ENCODE assay signal across 29 mouse cellular contexts in genomic region chr13:8962266-8962665, GRCm38 (mm10). TPM values are rescaled to one million over a fixed set of nuclear protein-coding genes. Genes with fewer than 3 reads are reported as not detected.
DNase-seq lines count a peak whose midpoint lies in the region; ATAC-seq and TF ChIP-seq lines count a peak whose summit lies in the region.
"Not testable (repeated sequence)": the region's sequence is repeated elsewhere in the genome, so short reads cannot be mapped to it uniquely, and the experiment has no call there.
"Had no signal": no experiment of that assay in that cellular context is flagged by ENCODE, and none has a peak within 500 bp of the region (broad histone marks: within the 10 kb centered on the region; RNA-seq: fewer than 3 reads in every experiment).

No protein-coding gene starts in this region.

- not testable (repeated sequence) for H3K27me3 ChIP-seq in heart, embryonic 14.5 days (ENCODE audit: control insufficient read depth, insufficient read depth, low read length); heart, postnatal 0 days (ENCODE audit: control insufficient read depth, insufficient read depth, low read length)

- H3K4me2 ChIP-seq in heart, embryonic 14.5 days (ENCODE audit: low read length) = peak overlapping the region; percentile 39
- H3K4me2 ChIP-seq in heart, postnatal 0 days (ENCODE audit: low read depth, low read length) = peak overlapping the region; percentile 33

- not testable (repeated sequence) for H3K4me3 ChIP-seq in cortical plate, adult 2 months (ENCODE audit: insufficient read depth, low read length); heart, embryonic 14.5 days (ENCODE audit: control insufficient read depth in 1 of 2, insufficient read depth in 1 of 2, low read depth in 1 of 2, low read length in 2 of 2); heart, postnatal 0 days (ENCODE audit: low read depth, low read length); left cerebral cortex, adult 2 months

- not testable (repeated sequence) for TF ChIP-seq POLR2A in cortical plate, adult 2 months (IDR thresholded peaks at IDR 0.05; ENCODE audit: extremely low read depth, insufficient read depth, low read length)

- not testable (repeated sequence) for H3K9me3 ChIP-seq in heart, embryonic 14.5 days (ENCODE audit: control insufficient read depth, low read length); heart, postnatal 0 days (replicated peaks; ENCODE audit: control insufficient read depth, low read length)

- peak; percentile 6 for DNase-seq in Muller cell, postnatal 12 days (ENCODE audit: inconsistent ontology term)
- peak; percentile 23 for DNase-seq in adrenal gland, adult 2 months
- peak; percentile 3 for DNase-seq in heart, adult 8-10 months (ENCODE audit: low spot score)
- DNase-seq in heart, postnatal 0 days (ENCODE audit: low spot score); left cerebral cortex, adult 2 months (ENCODE audit: extremely low spot score in 1 of 2, low spot score in 2 of 2): not testable (repeated sequence)
- peak; percentile 14 for DNase-seq in lung, postnatal 36 days

- WGBS in heart, embryonic 14.5 days = 26% methylated on average over 5 of the region's 5 CpGs
- WGBS in heart, postnatal 0 days = 22% methylated on average over 5 of the region's 5 CpGs

- not testable (repeated sequence) for TF ChIP-seq CTCF in cortical plate, adult 2 months (IDR thresholded peaks at IDR 0.05; ENCODE audit: extremely low read depth, insufficient read depth, low read length); heart, postnatal 0 days (IDR thresholded peaks at IDR 0.05; ENCODE audit: low read depth); left cerebral cortex, adult 2 months (IDR thresholded peaks at IDR 0.05)

- not testable (repeated sequence) for TF ChIP-seq EP300 in heart, postnatal 0 days (IDR thresholded peaks at IDR 0.05; ENCODE audit: low read depth)

- not testable (repeated sequence) for H3K4me1 ChIP-seq in cortical plate, adult 2 months (ENCODE audit: control insufficient read depth, insufficient read depth, low read length); heart, embryonic 14.5 days (ENCODE audit: control insufficient read depth in 2 of 2, insufficient read depth in 2 of 2, low read length in 2 of 2)
- peaks cover 15% of the 10 kb centered on the region for H3K4me1 ChIP-seq in heart, postnatal 0 days (ENCODE audit: control insufficient read depth, insufficient read depth)

- not testable (repeated sequence) for ATAC-seq in heart, embryonic 14.5 days (ENCODE audit: insufficient number of reproducible peaks, insufficient read depth, low FRiP score, low read depth)
- 0 out of 2 replicates have a peak, but pooled peaks have one; percentile 33 for ATAC-seq in heart, postnatal 0 days (ENCODE audit: insufficient read depth, low read depth)

- not testable (repeated sequence) for H3K36me3 ChIP-seq in heart, embryonic 14.5 days (ENCODE audit: control insufficient read depth, insufficient read depth, low read length); heart, postnatal 0 days (replicated peaks; ENCODE audit: control insufficient read depth, insufficient read depth, low read length)

- H3K9ac ChIP-seq in heart, embryonic 14.5 days (ENCODE audit: low read length) = peak overlapping the region; percentile 36
- peak overlapping the region; percentile 42; the same call in 1 of the 2 replicates for H3K9ac ChIP-seq in heart, postnatal 0 days (replicated peaks; ENCODE audit: low read depth, low read length)

- intact Hi-C loops in left cerebral cortex, adult 2 months (cut with DNase I) = not testable (repeated sequence)

- peak overlapping the region; percentile 23 for H3K27ac ChIP-seq in cortical plate, adult 2 months (ENCODE audit: insufficient read depth, low read length)
- peak overlapping the region in 1 of 2 experiments; percentile 35; a peak in 1 of 4 replicates for H3K27ac ChIP-seq in heart, embryonic 14.5 days (replicated peaks in 1 of 2; ENCODE audit: control insufficient read depth in 1 of 2, insufficient read depth in 1 of 2, low read depth in 2 of 2, low read length in 2 of 2)
- H3K27ac ChIP-seq in heart, postnatal 0 days (ENCODE audit: low read depth) = peak overlapping the region; percentile 70
- H3K27ac ChIP-seq in left cerebral cortex, adult 2 months = peak overlapping the region; percentile 4; the same call in 1 of the 2 replicates

RNA-seq across cellular contexts. Expression of gene Idi2, which starts 9.6 kb away (rescaled TPM):
- not detected for total RNA-seq in adrenal gland, adult 2 months (2021)
- polyA plus RNA-seq in adrenal gland, adult 2 months (2012; rRNA removed) = not detected in 2 replicates
- polyA plus RNA-seq in cortical plate, adult 2 months (2012; rRNA removed) = 0.06 TPM in 1 of 2 replicates, not detected in the other
- total RNA-seq in heart, adult 8-10 months (2022) = not detected
- polyA plus RNA-seq in heart, embryonic 14.5 days (2014; fragmentation: Nextera tagmentation; extraction: Ambion mirVana) = not detected in 2 replicates
- total RNA-seq in heart, postnatal 0 days (2014; rRNA removed; ENCODE audit: low replicate concordance) = not detected in 2 replicates
- polyA plus RNA-seq in heart, postnatal 0 days (2015; fragmentation: Nextera tagmentation; extraction: Ambion mirVana) = not detected in 2 replicates
- total RNA-seq in left cerebral cortex, adult 2 months (2021) = not detected
- total RNA-seq: adrenal gland, postnatal 14 days; adrenal gland, postnatal 4 days; ES-E14; gastrocnemius, adult 18-20 months; gastrocnemius, postnatal 14 days; gastrocnemius, postnatal 4 days; heart, adult 18-20 months; heart, postnatal 14 days; heart, postnatal 4 days; hindbrain, postnatal 0 days had no signal
- polyA plus RNA-seq: embryonic facial prominence, embryonic 11.5 days; forebrain, embryonic 13.5 days; forebrain, embryonic 16.5 days; hindbrain, embryonic 11.5 days; hindbrain, embryonic 14.5 days; hindbrain, postnatal 0 days; inflammation-experienced regulatory T-cells, adult 6 months; intestine, embryonic 16.5 days; kidney, adult 2 months; Patski had no signal

RNA-seq across cellular contexts. Expression of gene Gm9745, which starts 14.2 kb away (rescaled TPM):
- not detected for total RNA-seq in adrenal gland, adult 2 months (2021)
- polyA plus RNA-seq in adrenal gland, adult 2 months (2012; rRNA removed) = not detected in 2 replicates
- polyA plus RNA-seq in cortical plate, adult 2 months (2012; rRNA removed) = not detected in 2 replicates
- not detected for total RNA-seq in heart, adult 8-10 months (2022)
- polyA plus RNA-seq in heart, embryonic 14.5 days (2014; fragmentation: Nextera tagmentation; extraction: Ambion mirVana) = not detected in 2 replicates
- total RNA-seq in heart, postnatal 0 days (2014; rRNA removed; ENCODE audit: low replicate concordance) = not detected in 2 replicates
- polyA plus RNA-seq in heart, postnatal 0 days (2015; fragmentation: Nextera tagmentation; extraction: Ambion mirVana) = not detected in 2 replicates
- not detected for total RNA-seq in left cerebral cortex, adult 2 months (2021)
- total RNA-seq: adrenal gland, postnatal 14 days; adrenal gland, postnatal 4 days; ES-E14; gastrocnemius, adult 18-20 months; gastrocnemius, postnatal 14 days; gastrocnemius, postnatal 4 days; heart, adult 18-20 months; heart, postnatal 14 days; heart, postnatal 4 days; hindbrain, postnatal 0 days had no signal
- polyA plus RNA-seq: embryonic facial prominence, embryonic 11.5 days; forebrain, embryonic 10.5 days; forebrain, embryonic 13.5 days; forebrain, embryonic 16.5 days; heart, embryonic 11.5 days; hindbrain, embryonic 11.5 days; hindbrain, embryonic 14.5 days; hindbrain, postnatal 0 days; inflammation-experienced regulatory T-cells, adult 6 months; intestine, embryonic 16.5 days; kidney, adult 2 months; Patski had no signal

RNA-seq across cellular contexts. Expression of gene Gtpbp4, which starts 33.6 kb away (rescaled TPM):
- total RNA-seq in adrenal gland, adult 2 months (2021) = 10 to 100 TPM; 53.9 to 72.0 TPM
- polyA plus RNA-seq in adrenal gland, adult 2 months (2012; rRNA removed) = 1.1 and 3.6 TPM in 2 replicates
- polyA plus RNA-seq in cortical plate, adult 2 months (2012; rRNA removed) = 21.3 and 21.9 TPM in 2 replicates
- 10 to 100 TPM; 38.4 to 40.3 (median 39.8) TPM for total RNA-seq in heart, adult 8-10 months (2022)
- 49.9 and 51.9 TPM in 2 replicates for polyA plus RNA-seq in heart, embryonic 14.5 days (2014; fragmentation: Nextera tagmentation; extraction: Ambion mirVana)
- total RNA-seq in heart, postnatal 0 days (2014; rRNA removed; ENCODE audit: low replicate concordance) = 4.2 and 13.8 TPM in 2 replicates
- polyA plus RNA-seq in heart, postnatal 0 days (2015; fragmentation: Nextera tagmentation; extraction: Ambion mirVana) = 37.5 and 42.5 TPM in 2 replicates
- total RNA-seq in left cerebral cortex, adult 2 months (2021) = 10 to 100 TPM; 41.2 to 44.1 TPM
